Mouse (Mus musculus): ENCODE measurements at regions not wholly inside any gene's neighbourhood (a gene's known extent, or its start where the extent isn't known, plus 50 kb on each side); places are given as distances from the start of the nearest gene placed in this dataset.

GRCm38 (mm10) chr11:109039792-109040518 lies 104.2 kb downstream of the E030025P04Rik start:
- DNase-seq (ENCODE audit: low spot score in 2 of 2): peak in 1 of 2 experiments; percentile 41

DNA sequence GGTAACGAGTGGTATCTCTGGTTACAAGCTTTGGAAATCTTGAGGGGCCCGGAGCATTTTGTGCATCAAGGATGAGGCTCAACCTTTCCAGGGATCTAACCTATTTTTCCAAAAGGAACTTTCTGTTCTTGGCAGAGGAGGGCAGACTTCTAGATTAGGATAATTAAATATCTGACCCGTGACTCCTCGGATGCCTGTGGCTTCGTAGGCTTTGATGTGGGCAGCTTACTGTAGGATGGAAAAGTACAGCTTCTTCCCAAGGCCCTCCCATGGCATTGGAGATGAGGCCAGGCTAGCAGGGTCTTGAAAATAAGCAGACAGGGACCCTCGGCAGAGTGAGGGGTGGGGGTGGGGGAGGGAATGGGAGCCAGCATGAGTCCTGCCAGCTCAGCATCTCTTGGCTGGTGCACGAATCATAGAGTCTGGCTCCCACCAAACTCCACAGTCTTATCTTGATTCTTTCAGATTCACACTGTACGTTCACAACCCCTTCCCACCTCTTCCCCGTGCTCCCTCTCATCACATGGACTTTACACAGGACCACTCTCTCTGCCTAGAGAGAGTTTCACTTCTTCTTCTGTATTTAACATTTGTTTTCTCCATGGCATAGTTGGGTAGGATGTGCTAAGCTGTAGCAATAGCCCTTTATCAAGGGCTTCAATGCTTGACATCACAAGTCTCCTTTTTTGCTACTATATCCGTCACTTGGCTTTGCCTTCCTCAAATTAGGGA lies 104.9 kb downstream of the E030025P04Rik start:
- peak in 1 of 2 experiments; percentile 31 for DNase-seq (ENCODE audit: low spot score in 2 of 2)

DNA sequence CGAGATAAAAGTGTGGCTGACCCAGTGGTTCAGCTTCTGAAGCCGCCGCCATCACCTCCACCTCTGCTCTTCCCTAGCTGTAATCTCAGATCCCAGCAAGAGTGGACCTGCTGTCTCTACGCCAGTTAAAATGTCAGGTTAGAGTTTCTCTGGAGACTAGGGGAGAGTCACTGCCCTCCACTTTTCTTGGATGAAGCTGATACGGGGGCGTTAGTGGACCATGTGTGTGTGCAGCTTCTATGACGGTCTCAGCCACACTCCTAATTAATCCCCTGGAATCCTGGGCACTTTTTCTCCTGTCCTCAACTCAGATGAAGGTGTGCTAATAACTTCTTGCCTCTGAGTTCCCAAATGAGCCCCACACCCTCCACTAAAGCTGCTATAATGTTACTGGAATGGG lies 106.0 kb downstream of the E030025P04Rik start:
- peak in 1 of 2 experiments; percentile 30 for DNase-seq (ENCODE audit: low spot score in 2 of 2)

DNA sequence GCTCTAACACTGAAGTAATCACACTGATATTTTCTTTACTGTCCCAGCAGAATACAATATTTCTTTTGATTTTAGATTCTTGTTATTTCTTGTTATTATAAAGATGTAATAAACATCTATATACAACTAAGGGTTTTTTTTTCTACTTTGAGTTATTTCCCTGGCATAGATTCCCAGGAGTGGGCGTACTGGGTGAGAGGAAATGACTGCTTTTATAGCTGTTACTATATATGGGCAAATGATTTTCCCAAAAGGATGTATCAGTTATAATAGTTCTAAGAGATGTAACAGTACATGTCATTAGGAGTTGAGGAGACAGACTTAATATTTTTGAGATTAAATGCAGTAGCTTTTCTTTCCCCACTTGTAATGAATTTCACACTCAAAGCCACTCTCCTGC lies 109.6 kb downstream of the E030025P04Rik start:
- no peak for DNase-seq (ENCODE audit: low spot score in 2 of 2)

DNA sequence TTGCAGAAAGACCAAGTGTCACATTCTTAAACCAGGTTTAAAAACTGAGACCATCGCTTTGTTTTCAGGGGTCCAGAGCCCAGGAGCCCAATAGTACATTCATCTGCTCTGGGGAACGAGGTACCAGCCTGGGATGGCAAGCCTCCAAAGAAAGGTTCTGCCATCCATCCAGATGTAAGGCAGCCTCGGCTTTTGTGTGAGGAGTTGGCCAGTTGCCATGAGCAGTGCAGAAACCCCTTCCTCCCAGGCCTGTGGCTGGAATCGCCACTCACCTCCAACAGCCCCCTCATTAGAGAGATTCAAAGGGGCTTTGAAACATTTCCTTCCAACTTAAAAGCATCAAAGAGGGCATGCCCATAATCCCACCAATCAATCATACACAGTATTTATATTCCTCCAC lies 110.1 kb downstream of the E030025P04Rik start:
- DNase-seq (ENCODE audit: low spot score in 2 of 2): peak in 1 of 2 experiments; percentile 31

- peak in 1 of 2 experiments; percentile 44 for DNase-seq (ENCODE audit: low spot score in 2 of 2)
Measured at GRCm38 (mm10) chr11:109032729-109033128, 111.4 kb downstream of the E030025P04Rik start.

DNA sequence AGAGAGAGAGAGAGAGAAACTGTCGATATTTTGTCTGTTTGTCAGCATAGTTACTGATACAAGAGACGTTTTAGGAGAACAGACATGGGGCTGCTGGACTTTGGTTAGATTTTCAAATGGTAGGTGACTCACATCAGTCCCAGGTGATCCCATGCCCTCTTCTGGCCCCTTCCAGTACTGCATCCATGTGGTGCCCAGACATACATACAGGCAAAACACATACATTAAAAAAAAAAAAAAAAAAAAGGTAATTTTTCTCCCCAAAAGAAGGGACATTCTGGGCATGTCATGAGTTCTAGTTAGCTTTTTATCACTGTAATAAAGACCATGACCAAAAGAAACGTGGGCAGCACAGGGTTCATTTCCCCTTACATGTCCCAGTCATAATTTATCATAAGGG lies 110.3 kb downstream of the Axin2 start:
- peak in 1 of 2 experiments; percentile 57 for DNase-seq (ENCODE audit: low spot score in 2 of 2)

DNA sequence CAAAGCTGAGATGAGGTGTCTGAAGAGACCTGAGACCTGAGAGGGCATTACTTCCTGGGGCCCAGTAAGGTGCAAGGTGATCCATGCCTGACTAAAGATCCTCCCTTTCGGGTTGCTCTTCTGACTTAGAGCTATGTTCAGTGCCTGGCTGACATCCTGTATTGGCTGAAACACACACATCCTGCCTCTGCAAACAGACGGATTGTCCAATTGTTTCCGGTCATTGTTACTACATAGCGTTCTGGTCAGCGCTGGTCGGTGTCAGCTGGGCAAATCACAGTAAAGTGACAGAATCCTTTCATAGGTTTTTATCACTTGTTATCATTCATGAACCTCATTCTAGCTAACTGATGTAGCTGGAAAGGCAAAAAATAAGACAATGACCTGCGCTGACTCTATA lies 109.7 kb downstream of the Axin2 start:
- DNase-seq (ENCODE audit: low spot score in 2 of 2): no peak

DNA sequence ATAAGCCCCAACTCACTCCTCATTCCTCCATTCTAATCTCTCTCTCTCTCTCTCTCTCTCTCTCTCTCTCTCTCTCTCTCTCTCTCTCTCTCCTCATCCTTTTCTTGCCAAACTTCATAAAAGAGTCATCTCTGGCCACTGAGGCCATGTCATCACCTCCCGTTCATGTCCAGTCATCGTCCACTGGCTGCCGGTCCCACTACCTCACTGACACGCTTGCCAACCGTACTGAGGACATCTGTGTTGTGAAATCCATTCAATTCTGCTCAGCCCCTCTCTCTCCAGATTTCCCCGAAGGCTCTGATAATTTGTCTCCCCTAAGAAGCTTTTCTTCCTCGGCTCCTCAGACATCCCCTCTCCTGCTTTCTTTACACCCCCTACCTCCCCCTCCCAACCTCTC lies 94.7 kb downstream of the Axin2 start:
- no peak for DNase-seq (ENCODE audit: low spot score in 2 of 2)

- DNase-seq (ENCODE audit: low spot score in 2 of 2): no peak
Measured at GRCm38 (mm10) chr11:109011161-109011560, 91.0 kb downstream of the Axin2 start.

DNA sequence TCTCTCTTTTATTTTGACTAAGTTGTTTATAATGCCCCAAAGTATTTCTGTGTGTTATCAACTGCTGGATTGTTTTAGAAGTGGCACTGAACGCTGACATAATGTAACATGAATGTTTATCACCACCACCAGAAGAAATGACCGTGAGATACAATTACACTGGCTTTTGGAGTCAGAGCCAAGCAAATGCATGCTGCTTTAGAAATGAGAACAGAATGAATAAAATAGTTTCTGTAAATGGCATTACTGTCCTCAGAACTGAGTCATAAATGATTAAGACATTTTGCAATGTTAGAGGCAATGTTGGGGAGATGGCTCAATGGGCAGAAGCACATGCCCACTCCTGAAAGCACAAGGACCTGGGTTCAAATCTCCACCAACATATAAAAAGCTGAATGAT lies 88.7 kb downstream of the Axin2 start:
- DNase-seq (ENCODE audit: low spot score in 2 of 2): no peak

GRCm38 (mm10) chr11:109005681-109006080 lies 85.5 kb downstream of the Axin2 start:
- no peak for DNase-seq (ENCODE audit: low spot score in 2 of 2)

Data from spleen, postnatal 4 days (tissue).